Mouse (Mus musculus): Measurements from ENCODE around the gene Trim24. TPM values are rescaled to one million over a fixed set of nuclear protein-coding genes. Genes with fewer than 3 reads are reported as not detected.
A peak's percentile ranks its signal among the peaks of the same experiment; 100 is the strongest.
"Not testable (repeated sequence)": the region's sequence is repeated elsewhere in the genome, so short reads cannot be mapped to it uniquely, and the experiment has no call there.

The Trim24 gene
- polyA plus RNA-seq, 1 experiment from 2014 or later: 18.9 TPM

DNA sequence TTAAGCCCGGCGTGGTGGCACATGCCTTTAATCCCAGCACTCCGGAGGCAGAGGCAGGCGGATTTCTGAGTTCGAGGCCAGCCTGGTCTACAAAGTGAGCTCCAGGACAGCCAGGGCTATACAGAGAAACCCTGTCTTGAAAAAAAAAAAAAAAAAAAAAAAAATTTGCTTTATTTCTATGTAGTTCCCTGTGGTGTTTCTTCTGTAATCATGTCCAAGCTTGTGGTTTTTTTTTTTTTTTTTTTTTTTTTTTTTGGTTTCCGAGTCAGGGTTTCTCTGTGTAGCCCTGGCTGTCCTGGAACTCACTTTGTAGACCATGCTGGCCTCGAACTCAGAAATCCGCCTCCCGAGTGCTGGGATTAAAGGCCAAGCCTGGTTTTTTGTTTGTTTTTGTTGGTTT is 14.3 kb upstream of the Trim24 start:
- not testable (repeated sequence) for H3K27ac ChIP-seq (ENCODE audit: low read depth, low read length)

DNA sequence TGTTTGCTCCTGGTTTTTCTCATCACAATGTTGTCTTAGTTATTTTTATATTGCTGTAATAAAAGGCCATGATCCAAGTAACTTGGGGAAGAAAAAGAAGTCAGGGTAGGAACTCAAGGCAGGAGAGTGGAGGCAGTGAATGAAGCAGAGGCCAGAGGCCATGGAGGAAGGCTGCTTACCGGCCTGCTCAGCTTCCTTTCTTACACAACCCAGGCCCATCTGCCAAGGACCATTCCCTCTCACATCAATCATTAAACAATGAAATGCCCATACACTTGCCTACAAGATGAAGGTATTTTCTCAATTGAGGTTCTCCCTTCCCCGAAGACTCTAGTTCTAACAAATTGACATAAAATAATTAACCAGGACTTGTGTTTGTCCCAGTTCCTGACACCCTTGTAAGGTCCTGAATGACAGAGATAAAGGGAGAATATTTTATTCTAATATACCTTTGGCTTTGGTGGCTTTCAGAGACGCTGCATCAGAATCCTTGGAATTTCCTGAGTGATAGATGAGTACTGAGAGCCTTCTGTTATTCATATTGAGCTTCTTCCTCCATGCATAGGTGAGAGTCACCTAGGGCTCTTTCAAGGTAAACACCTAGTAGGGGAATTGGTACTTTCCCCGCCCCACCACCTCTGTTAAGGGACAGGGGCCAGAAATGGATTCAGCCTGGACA is 13.3 kb upstream of the Trim24 start:
- Histone ChIP-seq H3K4me3 (ENCODE audit: low read depth, low read length) (no peak overlapping the region), H3K36me3 (ENCODE audit: control insufficient read depth, insufficient read depth, low read length) (no peaks in the 10 kb centered on the region), H3K4me1 (ENCODE audit: control insufficient read depth, insufficient read depth, low read length) (no peaks in the 10 kb centered on the region), H3K4me2 (no peak overlapping the region), H3K9me3 (replicated peaks; ENCODE audit: control insufficient read depth, low read length) (no peaks in the 10 kb centered on the region), H3K27ac (ENCODE audit: low read depth, low read length) (no peak overlapping the region), H3K9ac (ENCODE audit: low read depth, low read length) (no peak overlapping the region), H3K27me3 (ENCODE audit: control insufficient read depth, insufficient read depth, low read length) (no peaks in the 10 kb centered on the region)
- no peak for ATAC-seq (replicated peaks; ENCODE audit: insufficient number of reproducible peaks, low FRiP score, low TSS enrichment)
- 64% methylated on average over 4 of the region's 4 CpGs for WGBS (ENCODE audit: insufficient replicate concordance)

More for the DNA sequence above, 14.3 kb upstream of the Trim24 start:
- not testable (repeated sequence) for H3K4me3 ChIP-seq (ENCODE audit: low read depth, low read length); H3K4me1 ChIP-seq (ENCODE audit: control insufficient read depth, insufficient read depth, low read length); H3K9ac ChIP-seq (ENCODE audit: low read depth, low read length); H3K4me2 ChIP-seq; H3K9me3 ChIP-seq (replicated peaks; ENCODE audit: control insufficient read depth, low read length); H3K27me3 ChIP-seq (ENCODE audit: control insufficient read depth, insufficient read depth, low read length); ATAC-seq (replicated peaks; ENCODE audit: insufficient number of reproducible peaks, low FRiP score, low TSS enrichment); H3K36me3 ChIP-seq (ENCODE audit: control insufficient read depth, insufficient read depth, low read length)
- WGBS (ENCODE audit: insufficient replicate concordance): 86% methylated on average over 9 of the region's 9 CpGs

DNA sequence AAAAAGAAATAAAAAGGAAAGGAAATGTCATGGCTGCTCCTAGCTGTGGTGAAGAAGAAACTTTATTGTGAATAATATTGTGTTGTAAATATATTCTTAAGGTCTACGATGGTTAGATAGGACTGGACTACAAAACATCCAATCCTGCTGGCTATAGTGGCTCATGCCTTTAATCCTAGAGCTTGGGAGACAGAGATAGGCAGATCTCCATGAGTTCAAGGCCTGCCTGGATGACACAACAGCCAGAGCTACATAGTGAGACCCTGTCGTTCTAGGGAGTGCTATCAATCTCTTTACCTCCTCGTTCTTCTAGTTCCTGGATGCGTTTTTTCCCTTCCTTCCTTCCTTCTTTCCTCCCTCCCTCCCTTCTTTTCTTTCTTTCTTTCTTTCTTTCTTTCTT is 12.5 kb upstream of the Trim24 start:
- no peaks in the 10 kb centered on the region for H3K9me3 ChIP-seq (replicated peaks; ENCODE audit: control insufficient read depth, low read length)
- WGBS (ENCODE audit: insufficient replicate concordance): 78% methylated on average over 4 of the region's 4 CpGs
- H3K4me2 ChIP-seq: no peak overlapping the region
- no peaks in the 10 kb centered on the region for H3K36me3 ChIP-seq (ENCODE audit: control insufficient read depth, insufficient read depth, low read length)
- no peaks in the 10 kb centered on the region for H3K4me1 ChIP-seq (ENCODE audit: control insufficient read depth, insufficient read depth, low read length)
- no peak for ATAC-seq (replicated peaks; ENCODE audit: insufficient number of reproducible peaks, low FRiP score, low TSS enrichment)
- no peaks in the 10 kb centered on the region for H3K27me3 ChIP-seq (ENCODE audit: control insufficient read depth, insufficient read depth, low read length)
- H3K4me3 ChIP-seq (ENCODE audit: low read depth, low read length): no peak overlapping the region
- no peak overlapping the region for H3K9ac ChIP-seq (ENCODE audit: low read depth, low read length)
- H3K27ac ChIP-seq (ENCODE audit: low read depth, low read length): no peak overlapping the region

DNA sequence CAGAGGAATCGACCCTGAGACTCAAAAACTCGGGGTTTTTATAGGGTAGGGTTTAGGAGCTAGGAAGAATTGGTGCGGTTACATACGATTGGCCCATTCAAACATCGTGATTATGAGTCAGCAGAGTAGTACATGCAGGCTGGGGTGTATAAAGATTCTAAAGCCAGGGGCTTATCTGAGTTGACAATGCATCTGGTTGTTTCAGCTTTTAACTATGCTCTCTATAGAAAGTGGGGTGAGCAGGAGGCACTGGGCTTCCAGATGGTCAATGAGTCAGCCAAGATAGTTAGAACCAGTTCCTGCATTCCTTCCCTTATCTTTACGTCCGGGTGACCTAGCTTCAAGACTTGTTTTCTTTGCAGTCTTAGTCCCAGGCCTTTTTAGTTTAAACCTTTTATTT is 7.7 kb upstream of the Trim24 start:
- Histone ChIP-seq H3K4me1 (ENCODE audit: control insufficient read depth, insufficient read depth, low read length) (no peaks in the 10 kb centered on the region), H3K9me3 (replicated peaks; ENCODE audit: control insufficient read depth, low read length) (no peaks in the 10 kb centered on the region), H3K36me3 (ENCODE audit: control insufficient read depth, insufficient read depth, low read length) (no peaks in the 10 kb centered on the region), H3K4me3 (ENCODE audit: low read depth, low read length) (no peak overlapping the region), H3K27me3 (ENCODE audit: control insufficient read depth, insufficient read depth, low read length) (no peaks in the 10 kb centered on the region), H3K9ac (ENCODE audit: low read depth, low read length) (no peak overlapping the region), H3K4me2 (no peak overlapping the region), H3K27ac (ENCODE audit: low read depth, low read length) (0 out of 2 replicates have a peak overlapping the region, but pooled peaks have one; percentile 50)
- peak; percentile 89 for ATAC-seq (replicated peaks; ENCODE audit: insufficient number of reproducible peaks, low FRiP score, low TSS enrichment)
- 56% methylated on average over 7 of the region's 7 CpGs for WGBS (ENCODE audit: insufficient replicate concordance)

DNA sequence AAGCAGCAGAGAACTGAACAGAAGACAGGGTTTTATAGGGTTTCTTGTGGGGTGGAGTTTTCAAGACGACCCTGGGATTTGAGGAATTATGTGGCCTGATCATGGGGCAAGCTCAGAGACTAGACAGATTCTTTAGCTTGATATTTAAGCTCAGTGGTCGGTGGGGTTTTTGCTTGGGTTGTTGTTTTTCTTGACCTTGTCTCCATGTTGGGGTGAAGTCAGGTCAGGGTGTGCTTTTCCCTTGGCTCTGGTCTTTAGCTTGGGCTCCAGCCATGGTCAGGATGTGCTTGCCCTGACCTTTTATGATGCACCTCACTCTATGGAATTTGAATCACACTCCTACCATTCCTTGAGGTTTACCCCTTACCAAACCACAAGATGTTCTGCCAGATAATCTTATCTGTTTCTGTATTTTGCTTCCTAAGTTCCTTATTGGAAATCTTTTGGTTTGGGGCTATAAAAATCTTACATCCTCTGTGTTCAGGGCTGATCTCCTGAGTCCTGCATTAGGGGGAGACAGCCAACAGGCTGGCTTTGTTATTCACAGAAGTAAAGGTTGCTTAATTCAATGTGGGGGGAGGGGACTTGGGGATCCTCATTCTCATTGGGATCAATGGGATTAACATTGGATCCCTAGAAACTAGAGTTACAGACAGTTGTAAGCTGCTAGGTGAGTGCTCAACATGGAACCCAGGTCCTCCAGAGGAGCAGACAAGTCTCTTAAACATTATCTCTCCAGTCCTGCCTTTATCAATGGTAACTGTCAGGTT is 6.5 kb upstream of the Trim24 start:
- ATAC-seq (replicated peaks; ENCODE audit: insufficient number of reproducible peaks, low FRiP score, low TSS enrichment): no peak
- WGBS (ENCODE audit: insufficient replicate concordance): 80% methylated on average over 2 of the region's 2 CpGs
- Histone ChIP-seq H3K36me3 (ENCODE audit: control insufficient read depth, insufficient read depth, low read length) (no peaks in the 10 kb centered on the region), H3K4me3 (ENCODE audit: low read depth, low read length) (no peak overlapping the region), H3K4me2 (no peak overlapping the region), H3K9ac (ENCODE audit: low read depth, low read length) (no peak overlapping the region), H3K27me3 (ENCODE audit: control insufficient read depth, insufficient read depth, low read length) (no peaks in the 10 kb centered on the region), H3K27ac (ENCODE audit: low read depth, low read length) (no peak overlapping the region), H3K9me3 (replicated peaks; ENCODE audit: control insufficient read depth, low read length) (no peaks in the 10 kb centered on the region), H3K4me1 (ENCODE audit: control insufficient read depth, insufficient read depth, low read length) (no peaks in the 10 kb centered on the region)

DNA sequence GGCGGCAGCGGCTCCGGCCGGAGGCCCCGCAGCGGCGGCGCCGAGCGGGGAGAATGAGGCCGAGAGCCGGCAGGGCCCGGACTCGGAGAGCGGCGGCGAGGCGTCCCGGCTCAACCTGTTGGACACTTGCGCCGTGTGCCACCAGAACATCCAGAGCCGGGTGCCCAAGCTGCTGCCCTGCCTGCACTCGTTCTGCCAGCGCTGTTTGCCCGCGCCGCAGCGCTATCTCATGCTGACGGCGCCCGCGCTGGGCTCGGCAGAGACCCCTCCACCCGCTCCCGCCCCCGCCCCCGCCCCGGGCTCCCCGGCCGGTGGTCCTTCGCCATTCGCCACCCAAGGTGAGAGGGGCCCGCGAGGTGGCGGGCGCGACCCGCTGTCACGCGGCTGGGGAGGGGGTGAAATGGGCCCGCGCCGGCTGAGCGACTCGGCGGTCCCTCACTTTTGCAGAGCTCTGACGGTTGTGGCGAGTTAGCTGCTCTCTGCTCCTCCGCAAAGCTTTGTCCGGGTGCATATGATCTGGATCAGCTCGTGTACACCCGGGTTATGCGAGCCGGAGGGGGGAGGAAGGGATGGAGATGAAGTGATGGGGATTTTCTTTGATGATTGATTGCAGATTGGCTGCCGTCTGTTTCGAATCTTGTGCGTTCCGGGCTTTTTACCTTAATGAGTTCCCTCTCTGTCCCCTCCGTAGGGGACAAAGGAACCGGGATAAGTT is 683 bp downstream of the Trim24 start:
- H3K4me3 ChIP-seq (ENCODE audit: low read depth, low read length): peak overlapping the region; percentile 92
- WGBS (ENCODE audit: insufficient replicate concordance): 1% methylated on average over 60 of the region's 70 CpGs
- H3K9me3 ChIP-seq (replicated peaks; ENCODE audit: control insufficient read depth, low read length): peaks cover 25% of the 10 kb centered on the region
- H3K4me1 ChIP-seq (ENCODE audit: control insufficient read depth, insufficient read depth, low read length): no peaks in the 10 kb centered on the region
- no peaks in the 10 kb centered on the region for H3K27me3 ChIP-seq (ENCODE audit: control insufficient read depth, insufficient read depth, low read length)
- H3K4me2 ChIP-seq: peak overlapping the region; percentile 63
- peak overlapping the region; percentile 97 for H3K9ac ChIP-seq (ENCODE audit: low read depth, low read length)
- ATAC-seq (replicated peaks; ENCODE audit: insufficient number of reproducible peaks, low FRiP score, low TSS enrichment): peak; percentile 37
- peak overlapping the region; percentile 99 for H3K27ac ChIP-seq (ENCODE audit: low read depth, low read length)
- H3K36me3 ChIP-seq (ENCODE audit: control insufficient read depth, insufficient read depth, low read length): peaks cover 12% of the 10 kb centered on the region

DNA sequence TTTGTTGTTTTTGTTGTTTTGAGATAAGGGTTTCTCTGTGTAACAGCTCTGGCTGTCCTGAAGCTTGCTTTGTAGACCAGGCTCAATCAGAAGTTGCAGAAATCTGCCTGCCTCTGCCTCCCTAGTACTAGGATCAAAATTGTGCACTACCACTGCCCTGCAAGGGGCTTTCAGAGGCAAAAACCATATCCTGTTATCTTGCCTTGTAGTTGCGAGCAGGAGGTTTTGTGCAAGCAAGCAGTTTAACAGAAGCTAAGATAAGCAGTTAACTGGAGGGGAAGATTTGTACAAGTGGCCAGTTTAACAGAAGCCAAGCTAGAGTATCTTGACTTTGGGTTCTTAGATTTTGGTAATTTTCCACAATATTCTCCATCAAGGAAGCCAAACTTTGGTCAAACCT is 2.2 kb downstream of the Trim24 start:
- H3K9me3 ChIP-seq (replicated peaks; ENCODE audit: control insufficient read depth, low read length): peaks cover 27% of the 10 kb centered on the region
- H3K4me3 ChIP-seq (ENCODE audit: low read depth, low read length): no peak overlapping the region
- H3K4me1 ChIP-seq (ENCODE audit: control insufficient read depth, insufficient read depth, low read length): no peaks in the 10 kb centered on the region
- H3K27me3 ChIP-seq (ENCODE audit: control insufficient read depth, insufficient read depth, low read length): no peaks in the 10 kb centered on the region
- WGBS (ENCODE audit: insufficient replicate concordance): 82% methylated on average over 1 of the region's 1 CpGs
- no peak overlapping the region for H3K27ac ChIP-seq (ENCODE audit: low read depth, low read length)
- H3K4me2 ChIP-seq: no peak overlapping the region
- no peak for ATAC-seq (replicated peaks; ENCODE audit: insufficient number of reproducible peaks, low FRiP score, low TSS enrichment)
- H3K36me3 ChIP-seq (ENCODE audit: control insufficient read depth, insufficient read depth, low read length): peaks cover 17% of the 10 kb centered on the region
- no peak overlapping the region for H3K9ac ChIP-seq (ENCODE audit: low read depth, low read length)

DNA sequence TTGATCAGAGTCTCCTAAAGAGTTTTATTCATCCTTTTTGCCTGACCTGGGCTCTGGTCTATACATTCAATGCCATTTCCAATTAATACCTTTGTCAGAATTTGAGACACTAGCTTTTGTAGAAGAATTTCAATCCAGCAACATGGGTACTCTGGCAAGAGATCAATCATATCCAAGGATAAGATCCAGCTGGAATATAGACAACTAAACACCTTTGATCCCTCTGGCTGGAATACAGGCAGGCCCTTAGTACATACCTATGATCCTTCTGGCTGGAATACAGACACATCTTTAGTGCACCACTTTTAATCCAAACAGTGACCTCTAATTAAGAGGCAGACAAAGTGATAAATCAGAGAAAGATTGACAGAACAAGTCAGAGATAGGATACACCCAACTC is 3.1 kb downstream of the Trim24 start:
- Histone ChIP-seq H3K4me1 (ENCODE audit: control insufficient read depth, insufficient read depth, low read length) (no peaks in the 10 kb centered on the region), H3K27me3 (ENCODE audit: control insufficient read depth, insufficient read depth, low read length) (no peaks in the 10 kb centered on the region), H3K9me3 (replicated peaks; ENCODE audit: control insufficient read depth, low read length) (peaks cover 27% of the 10 kb centered on the region), H3K9ac (ENCODE audit: low read depth, low read length) (no peak overlapping the region), H3K36me3 (ENCODE audit: control insufficient read depth, insufficient read depth, low read length) (peaks cover 17% of the 10 kb centered on the region), H3K4me3 (ENCODE audit: low read depth, low read length) (no peak overlapping the region), H3K27ac (ENCODE audit: low read depth, low read length) (no peak overlapping the region), H3K4me2 (no peak overlapping the region)
- ATAC-seq (replicated peaks; ENCODE audit: insufficient number of reproducible peaks, low FRiP score, low TSS enrichment): no peak
